Mouse (Mus musculus) liver, embryonic 14.5 days (tissue): ENCODE data around the gene Olfr1432.
"Not testable (repeated sequence)": the region's sequence is repeated elsewhere in the genome, so short reads cannot be mapped to it uniquely, and the experiment has no call there.

Experiments used
- CTCF ChIP-seq: IDR thresholded peaks from 2 replicates; pipeline ENCODE4 v1.5.1; 2016; ENCODE audit warnings: antibody characterized with exemption, low read depth, control low read depth
- EP300 ChIP-seq: IDR thresholded peaks from 2 replicates; pipeline ENCODE4 v1.6.1; 2016; ENCODE audit warnings: antibody characterized with exemption, low read depth

DNA sequence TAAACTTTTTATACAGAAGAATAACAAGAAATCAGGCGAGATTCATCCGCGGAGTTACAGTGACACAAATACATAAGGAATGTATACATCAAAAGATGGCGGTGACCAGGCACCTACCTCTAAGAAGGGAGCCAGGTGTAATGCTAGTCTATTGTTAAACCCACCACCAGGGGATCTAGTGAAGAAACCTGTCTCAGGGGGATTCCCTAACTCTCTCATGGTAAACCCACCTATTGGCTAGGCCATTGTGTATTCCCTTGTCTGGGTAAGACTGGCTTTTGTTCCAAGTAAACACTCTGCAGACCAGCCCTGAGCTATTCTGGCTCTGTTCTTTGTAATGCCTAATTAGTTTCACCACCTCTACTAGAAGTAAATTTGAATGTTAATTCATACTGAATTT lies 33.3 kb downstream of the Olfr1432 start:
- TF ChIP-seq EP300, CTCF: not testable (repeated sequence)
